Mouse (Mus musculus): ENCODE measurements around the gene Golph3l. TPM values are rescaled to one million over a fixed set of nuclear protein-coding genes. Genes with fewer than 3 reads are reported as not detected.
A peak's percentile ranks its signal among the peaks of the same experiment; 100 is the strongest.
"Not testable (repeated sequence)": the region's sequence is repeated elsewhere in the genome, so short reads cannot be mapped to it uniquely, and the experiment has no call there.

The Golph3l gene
- 10 to 100 TPM; 18.2 to 19.3 TPM for total RNA-seq (2021)

DNA sequence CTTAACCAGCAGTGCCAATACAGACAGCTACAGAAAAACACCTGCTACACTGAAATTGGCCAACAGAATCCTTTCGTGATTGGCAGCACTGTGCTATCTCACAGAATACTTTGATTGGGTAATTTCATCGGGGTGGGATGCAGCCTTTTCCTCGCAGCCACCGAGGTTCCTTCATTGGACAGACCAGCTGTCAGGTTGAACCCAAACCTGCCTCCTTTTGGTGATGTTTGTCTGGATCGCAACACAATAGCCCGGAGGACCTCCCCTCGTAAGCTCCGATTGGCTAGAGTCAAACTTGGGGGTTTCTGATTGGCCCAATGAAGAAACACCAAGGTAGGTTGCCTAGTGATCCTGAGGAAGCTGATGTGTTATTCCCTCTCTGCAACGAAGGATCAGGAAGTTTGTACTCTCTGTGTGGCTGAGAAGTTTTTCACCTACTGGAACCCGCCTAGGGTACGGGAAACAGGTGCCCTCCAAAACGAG lies at the start of gene Golph3l:
Gene Golph3l (plus strand): TSS at position 331 of the 483 bp plus-strand sequence.
- intact Hi-C loops (cut with DNase I) = no loop called here
- peak; percentile 91 for DNase-seq

- no peak for DNase-seq
- intact Hi-C loops (cut with DNase I) = no loop called here
These were observed 49.8 kb upstream of the Golph3l start for GRCm38 (mm10) chr3:95538936-95539335.

DNA sequence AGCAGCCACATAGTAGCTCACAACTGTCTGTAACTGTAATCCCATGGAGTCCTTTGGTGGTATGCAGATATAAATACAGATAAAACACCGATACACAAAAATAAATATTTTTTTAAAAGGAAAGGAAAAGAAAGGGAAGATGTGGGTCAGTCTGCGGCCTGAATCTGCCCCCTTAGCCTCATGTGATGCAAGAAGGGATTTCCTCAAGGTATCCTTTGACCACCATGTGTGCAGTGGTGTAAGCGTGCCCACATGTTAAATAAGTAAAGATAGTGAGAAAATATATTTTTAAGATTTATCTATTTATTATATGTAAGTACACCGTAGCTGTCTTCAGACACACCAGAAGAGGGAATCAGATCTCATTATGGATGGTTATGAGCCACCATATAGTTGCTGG lies 48.9 kb upstream of the Golph3l start:
- DNase-seq = no peak
- intact Hi-C loops (cut with DNase I) = no loop called here

DNA sequence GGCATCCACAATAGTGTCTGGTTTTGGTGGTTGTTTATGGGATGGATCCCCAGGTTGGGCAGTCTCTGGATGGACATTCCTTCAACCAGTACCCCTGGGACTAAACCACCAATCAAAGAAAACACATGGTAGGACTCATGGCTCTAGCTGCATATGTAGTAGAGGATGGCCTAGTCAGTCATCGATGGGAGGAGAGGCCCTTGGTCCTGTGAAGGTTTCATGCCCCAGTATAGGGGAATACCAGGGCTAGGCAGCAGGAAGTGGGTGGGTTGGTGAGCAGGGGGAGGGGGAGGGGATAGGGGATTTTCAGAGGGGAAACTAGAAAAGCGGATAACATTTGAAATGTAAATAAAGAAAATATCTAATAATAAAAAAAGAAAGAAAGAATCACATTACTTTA lies 47.5 kb upstream of the Golph3l start:
- intact Hi-C loops (cut with DNase I); DNase-seq: not testable (repeated sequence)

DNA sequence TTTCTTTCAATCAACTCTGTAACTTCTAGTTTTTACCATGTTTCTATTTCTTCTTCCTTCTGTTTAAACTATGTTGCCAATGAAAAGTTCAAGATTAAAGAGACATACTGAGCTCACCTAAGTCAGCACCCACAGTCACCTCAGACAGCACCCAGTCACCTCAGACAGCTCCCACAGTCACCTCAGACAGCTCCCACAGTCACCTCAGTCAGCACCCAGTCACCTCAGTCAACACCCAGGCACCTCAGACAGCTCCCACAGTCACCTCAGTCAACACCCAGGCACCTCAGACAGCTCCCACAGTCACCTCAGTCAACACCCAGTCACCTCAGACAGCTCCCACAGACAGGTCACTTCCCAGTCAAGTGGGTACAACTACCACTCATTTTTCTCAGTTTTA lies 46.6 kb upstream of the Golph3l start:
- intact Hi-C loops (cut with DNase I) = no loop called here
- DNase-seq = no peak

DNA sequence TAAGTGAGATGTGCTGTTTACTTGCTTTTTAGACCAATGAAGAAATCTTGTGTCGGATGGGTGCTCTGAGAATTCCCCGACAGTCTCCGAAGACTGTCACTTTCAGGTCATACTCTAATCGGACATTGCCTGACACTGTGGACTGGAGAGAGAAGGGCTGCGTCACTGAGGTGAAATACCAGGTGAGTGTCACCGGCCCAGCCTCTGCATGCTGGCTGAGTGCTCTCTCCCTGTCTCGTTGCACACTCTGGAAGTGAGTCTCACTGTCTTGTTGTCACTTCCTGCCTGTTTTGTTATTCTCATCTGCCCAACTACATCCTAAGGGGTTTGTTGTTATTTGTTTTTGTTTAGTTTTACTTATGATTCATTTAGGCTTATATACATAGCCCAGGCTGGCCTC lies 45.8 kb upstream of the Golph3l start:
- no peak for DNase-seq
- intact Hi-C loops (cut with DNase I) = no loop called here

GRCm38 (mm10) chr3:95550176-95550575 lies 38.6 kb upstream of the Golph3l start:
- intact Hi-C loops (cut with DNase I) = no loop called here
- DNase-seq = no peak

GRCm38 (mm10) chr3:95553986-95554385 lies 34.7 kb upstream of the Golph3l start:
- no peak for DNase-seq
- intact Hi-C loops (cut with DNase I) = no loop called here

DNA sequence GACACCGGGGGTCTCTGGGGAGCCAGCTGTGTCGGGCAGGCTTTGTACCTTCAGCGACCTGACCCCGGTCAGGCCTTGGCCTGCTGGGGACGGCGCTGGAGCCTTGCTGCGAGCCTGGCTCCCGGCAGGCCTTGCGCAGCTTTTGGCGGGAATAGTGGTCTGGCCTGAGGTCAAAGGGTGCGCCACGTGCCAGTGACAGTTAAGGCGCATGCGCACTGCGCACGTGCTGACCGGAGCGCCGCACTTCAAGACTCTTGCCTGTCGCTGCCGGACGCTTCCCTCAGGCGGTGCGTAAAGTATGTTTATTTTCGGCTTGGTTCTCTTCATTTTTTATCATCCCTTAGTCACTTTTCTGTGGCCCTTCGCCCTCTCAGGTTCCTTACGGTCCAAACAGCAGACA lies 29.3 kb upstream of the Golph3l start, which contains the start of gene Hormad1:
Gene Hormad1 (plus strand): TSS at position 241 of the 400 bp plus-strand sequence.
- intact Hi-C loops (cut with DNase I) = no loop called here
- DNase-seq = no peak

- intact Hi-C loops (cut with DNase I) = no loop called here
- no peak for DNase-seq
These were observed 28.0 kb upstream of the Golph3l start for GRCm38 (mm10) chr3:95560738-95561137.

GRCm38 (mm10) chr3:95561826-95562225 lies 26.9 kb upstream of the Golph3l start:
- intact Hi-C loops (cut with DNase I) = no loop called here
- DNase-seq = no peak

GRCm38 (mm10) chr3:95569585-95569984 lies 19.1 kb upstream of the Golph3l start:
- intact Hi-C loops (cut with DNase I) = no loop called here
- DNase-seq = no peak

- intact Hi-C loops (cut with DNase I) = no loop called here
- no peak for DNase-seq
These were observed 755 bp upstream of the Golph3l start for GRCm38 (mm10) chr3:95587754-95588603.

DNA sequence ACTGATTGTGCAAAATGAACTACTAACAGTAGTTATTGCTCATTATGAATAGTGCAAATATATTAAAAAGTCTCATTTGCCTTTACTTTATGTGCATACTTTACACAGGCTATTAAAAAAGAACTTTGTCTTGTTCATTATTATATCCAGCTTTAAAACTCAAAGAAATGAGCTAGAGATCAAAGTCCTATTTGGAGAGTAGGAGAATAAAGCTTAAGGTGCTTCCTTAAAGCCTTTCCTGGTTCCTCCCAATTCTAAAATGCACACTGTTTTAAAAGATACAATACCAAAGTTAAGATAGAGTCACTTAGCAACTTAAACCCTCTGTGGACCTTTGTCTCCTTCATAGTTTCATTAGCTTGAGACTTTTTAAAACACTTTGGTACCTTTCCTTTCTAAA lies 10.0 kb downstream of the Golph3l start:
- intact Hi-C loops (cut with DNase I) = no loop called here

GRCm38 (mm10) chr3:95601287-95601686 lies 12.6 kb downstream of the Golph3l start:
- intact Hi-C loops (cut with DNase I) = no loop called here
- no peak for DNase-seq

More for the DNA sequence above, 10.0 kb downstream of the Golph3l start:
- DNase-seq = no peak

DNA sequence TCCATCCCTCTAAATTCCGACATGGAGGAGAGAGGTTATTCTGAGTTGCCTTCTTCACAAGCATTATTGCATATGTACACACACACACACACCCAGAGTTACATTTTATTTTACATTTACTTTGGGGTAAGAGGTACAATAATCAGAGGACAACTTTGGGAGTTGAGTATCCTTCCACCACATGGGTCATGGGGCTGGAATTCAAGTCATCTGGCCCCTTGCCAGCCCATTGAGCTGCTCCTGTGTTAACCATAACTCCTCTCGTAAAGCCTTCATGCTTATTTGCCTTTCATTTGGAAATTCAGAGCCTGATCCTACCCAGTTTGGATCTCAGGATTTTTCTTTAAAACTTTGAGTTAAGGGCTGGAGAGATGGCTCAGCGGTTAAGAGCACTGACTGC lies 17.4 kb downstream of the Golph3l start:
- no peak for DNase-seq
- intact Hi-C loops (cut with DNase I) = no loop called here

GRCm38 (mm10) chr3:95609195-95609594 lies 20.5 kb downstream of the Golph3l start:
- DNase-seq = no peak
- intact Hi-C loops (cut with DNase I) = no loop called here

DNA sequence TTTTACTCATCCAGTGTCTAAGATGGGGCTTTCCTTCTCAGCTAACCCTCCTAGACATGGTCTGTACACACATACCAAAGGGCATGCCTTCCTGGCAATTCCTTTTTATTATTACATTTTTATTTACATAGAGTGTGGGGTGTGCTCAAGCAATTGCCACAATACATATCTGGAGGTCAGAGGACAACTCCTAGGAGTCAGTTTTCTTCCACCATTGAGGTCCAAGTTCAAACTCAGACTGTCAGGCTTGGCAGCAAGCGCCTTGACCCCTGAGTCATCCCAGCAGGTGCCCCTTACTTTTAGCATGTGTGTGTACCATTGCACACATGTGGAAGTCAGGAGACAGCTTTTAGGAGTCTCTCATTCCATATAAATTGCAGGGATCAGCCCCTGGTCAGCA lies 25.3 kb downstream of the Golph3l start:
- DNase-seq = no peak
- intact Hi-C loops (cut with DNase I) = no loop called here

DNA sequence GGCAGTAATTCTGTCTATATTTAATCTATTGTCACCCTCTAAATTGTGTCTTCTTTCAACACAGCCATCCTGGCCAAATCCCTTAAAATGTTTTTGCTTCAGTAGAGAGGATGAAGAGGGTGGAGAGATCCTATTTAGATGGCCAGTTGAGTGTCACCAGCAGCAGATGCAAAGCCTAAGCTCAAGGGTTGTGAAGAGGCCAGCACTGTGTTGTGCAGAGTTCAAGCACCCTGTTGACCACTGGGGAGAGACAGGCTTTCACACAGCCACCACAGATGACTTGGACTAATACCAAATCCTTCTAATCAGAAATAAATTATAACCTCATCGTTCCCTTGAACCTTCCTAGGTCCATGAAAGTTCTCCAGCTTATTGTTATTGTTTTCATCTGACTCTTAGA lies 29.8 kb downstream of the Golph3l start:
- no peak for DNase-seq
- intact Hi-C loops (cut with DNase I) = no loop called here

DNA sequence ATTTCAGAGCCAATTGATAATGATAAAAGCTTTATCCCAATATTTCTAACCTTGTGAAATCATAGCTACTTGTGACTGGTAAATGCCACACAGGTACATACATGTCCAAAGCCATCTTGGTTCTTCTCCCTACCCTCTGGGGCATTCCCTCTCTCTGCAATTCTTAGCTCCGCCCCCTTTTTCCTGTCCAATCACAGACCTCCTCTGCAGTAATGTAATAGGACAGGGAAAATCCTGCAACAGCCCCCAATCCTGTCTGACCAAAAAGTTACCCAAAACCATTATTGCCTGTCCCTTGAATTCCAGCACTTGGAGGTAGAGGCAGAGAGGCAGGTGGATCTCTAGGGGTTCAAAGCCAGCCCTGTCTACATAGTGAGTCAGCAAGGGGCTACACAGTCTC lies 32.5 kb downstream of the Golph3l start:
- intact Hi-C loops (cut with DNase I) = no loop called here
- DNase-seq = no peak

DNA sequence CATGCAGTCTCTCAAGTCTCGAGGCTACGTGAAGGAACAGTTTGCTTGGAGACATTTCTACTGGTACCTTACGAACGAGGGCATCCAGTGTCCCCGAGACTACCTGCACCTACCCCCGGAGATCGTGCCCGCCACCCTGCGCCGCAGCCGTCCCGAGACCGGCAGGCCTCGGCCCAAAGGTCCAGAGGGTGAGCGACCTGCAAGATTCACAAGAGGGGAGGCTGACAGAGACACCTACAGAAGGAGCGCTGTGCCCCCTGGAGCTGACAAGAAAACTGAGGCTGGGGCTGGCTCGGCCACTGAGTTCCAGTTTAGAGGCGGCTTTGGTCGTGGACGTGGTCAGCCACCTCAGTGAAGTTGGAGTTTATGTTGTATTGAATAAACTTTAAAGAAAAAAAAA lies 33.7 kb downstream of the Golph3l start:
- DNase-seq; intact Hi-C loops (cut with DNase I): not testable (repeated sequence)

- intact Hi-C loops (cut with DNase I) = no loop called here
- DNase-seq = no peak
These were observed 34.8 kb downstream of the Golph3l start for GRCm38 (mm10) chr3:95623551-95623950.
